Mouse (Mus musculus) midbrain, embryonic 14.5 days (tissue): ENCODE results near the gene Pon1. TPM values are rescaled to one million over a fixed set of nuclear protein-coding genes. Genes with fewer than 3 reads are reported as not detected.
A peak's percentile ranks its signal among the peaks of the same experiment; 100 is the strongest.

Experiments used
- ATAC-seq: fragments of 200-750 bp; cut with Nextera tagmentation; 2 replicates; pipeline ENCODE4 v1.8.0; 2017; ENCODE audit warnings: moderate number of reproducible peaks, moderate library complexity; ENCODE audit not compliant: low FRiP score, low TSS enrichment
- DNase-seq: peaks from one replicate; pipeline ENCODE4 v3.0.0-alpha.2; 2015
- H3K27ac ChIP-seq: fragments of 300-500 bp; sonication (generic); replicated peaks from 2 replicates; pipeline ENCODE4 v1.5.1; 2014; ENCODE audit warnings: mild to moderate bottlenecking, low read depth, low read length, moderate library complexity
- H3K27me3 ChIP-seq: fragments of 300-500 bp; sonication (generic); 2 replicates; pipeline ENCODE4 v1.6.1; 2014; ENCODE audit warnings: low read length, control low read depth, mixed read lengths; ENCODE audit not compliant: control insufficient read depth, insufficient read depth
- H3K36me3 ChIP-seq: fragments of 300-500 bp; sonication (generic); 2 replicates; pipeline ENCODE4 v1.6.1; 2014; ENCODE audit warnings: low read length, control low read depth; ENCODE audit not compliant: control insufficient read depth, insufficient read depth
- H3K4me1 ChIP-seq: fragments of 300-500 bp; sonication (generic); 2 replicates; pipeline ENCODE4 v1.6.1; 2014; ENCODE audit warnings: mild to moderate bottlenecking, antibody characterized with exemption, low read length, control low read depth; ENCODE audit not compliant: control insufficient read depth, insufficient read depth
- H3K4me2 ChIP-seq: fragments of 300-500 bp; sonication (generic); 2 replicates; pipeline ENCODE4 v1.6.1; 2014; ENCODE audit warnings: mild to moderate bottlenecking, low read length, moderate library complexity
- H3K4me3 ChIP-seq: fragments of 300-500 bp; sonication (generic); replicated peaks from 2 replicates; pipeline ENCODE4 v1.5.1; 2014; ENCODE audit warnings: low read depth, low read length
- H3K9ac ChIP-seq: fragments of 300-500 bp; sonication (generic); replicated peaks from 2 replicates; pipeline ENCODE4 v1.6.1; 2014; ENCODE audit warnings: mild to moderate bottlenecking, low read length, moderate library complexity
- H3K9me3 ChIP-seq: fragments of 300-500 bp; sonication (generic); 2 replicates; pipeline ENCODE4 v1.6.1; 2016; ENCODE audit warnings: low read length, control low read depth, mixed read lengths; ENCODE audit not compliant: control insufficient read depth
- WGBS: fragments of 180-500 bp; shearing (Covaris S2); extraction: QIAGEN DNeasy Blood & Tissue Kit; methylation state at CpG from one replicate; pipeline ENCODE4 v1.1.7; 2014; 5-methylcytosine and 5-hydroxymethylcytosine counted together
- polyA plus RNA-seq: library from polyadenylated mRNA; unstranded; fragments of >200 nt; fragmentation: Nextera tagmentation; extraction: Ambion mirVana; gene quantifications from 2 replicates; pipeline ENCODE4 v1.2.1, GENCODE M21; 2014

The Pon1 gene
- polyA plus RNA-seq, 1 experiment from 2014 or later, result not detected

DNA sequence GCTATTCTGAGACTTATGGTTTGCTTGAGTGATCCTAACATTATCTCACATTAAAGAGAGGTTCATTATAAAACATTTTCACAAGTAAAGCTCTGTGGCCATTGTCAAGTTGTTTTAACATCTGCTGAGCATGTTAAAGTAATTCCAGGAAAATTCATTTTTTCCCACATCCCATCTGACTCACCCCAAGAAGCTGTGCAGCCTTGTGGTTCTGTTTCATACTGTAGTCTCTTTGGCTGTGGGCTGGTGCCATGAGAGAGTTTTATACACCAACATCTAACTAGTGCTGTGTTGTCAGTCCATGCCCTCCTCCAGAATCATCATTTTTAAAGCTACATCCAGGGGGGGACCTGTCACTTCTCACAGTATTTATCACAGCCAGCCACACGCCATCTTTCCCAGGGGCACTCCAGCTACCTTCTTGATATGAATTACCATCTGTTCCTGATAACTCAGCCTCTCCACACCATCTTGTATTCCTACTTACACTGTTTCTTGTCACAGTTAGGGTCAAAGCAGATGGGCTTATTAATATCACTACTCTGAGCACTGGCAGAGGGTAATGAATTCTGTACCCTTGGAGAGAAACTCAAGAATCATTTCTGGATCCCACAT lies 38.3 kb downstream of the Pon1 start:
- H3K9ac ChIP-seq, result no peak overlapping the region
- no peak overlapping the region for H3K27ac ChIP-seq
- ATAC-seq, result no peak

DNA sequence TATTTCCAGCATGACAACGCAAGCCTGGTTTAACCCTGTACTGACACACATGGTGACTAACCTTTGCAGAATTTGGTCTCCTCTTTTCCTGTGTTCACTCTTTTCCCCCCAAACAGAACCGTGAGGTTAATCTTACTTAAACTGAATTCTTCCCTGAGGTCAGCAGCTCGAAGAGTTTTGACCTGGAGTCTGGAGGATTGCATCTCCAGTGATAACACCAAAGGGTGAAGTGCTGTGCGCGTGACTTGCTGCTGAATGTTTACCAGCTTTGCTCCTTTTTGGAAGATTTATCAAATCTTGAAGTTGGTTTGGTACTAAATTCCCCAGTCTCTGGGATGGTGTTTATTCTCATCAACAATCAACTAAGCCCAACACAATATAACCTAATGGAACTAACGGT lies 39.0 kb downstream of the Pon1 start:
- Histone ChIP-seq H3K27ac (no peak overlapping the region), H3K36me3 (peaks cover 21% of the 10 kb centered on the region), H3K4me1 (no peaks in the 10 kb centered on the region), H3K4me2 (no peak overlapping the region), H3K9me3 (no peaks in the 10 kb centered on the region), H3K27me3 (no peaks in the 10 kb centered on the region), H3K9ac (no peak overlapping the region), H3K4me3 (no peak overlapping the region)
- ATAC-seq (no peak), DNase-seq (no peak)
- WGBS, result 91% methylated on average over 6 of the region's 6 CpGs

More for the DNA sequence above, 38.3 kb downstream of the Pon1 start:
- Histone ChIP-seq H3K4me2 (no peak overlapping the region), H3K9me3 (no peaks in the 10 kb centered on the region), H3K4me1 (no peaks in the 10 kb centered on the region), H3K4me3 (no peak overlapping the region), H3K36me3 (peaks cover 27% of the 10 kb centered on the region), H3K27me3 (no peaks in the 10 kb centered on the region)
- WGBS, result 64% methylated on average over 1 of the region's 1 CpGs
- no peak for DNase-seq

- Histone ChIP-seq H3K4me2 (no peak overlapping the region), H3K9ac (no peak overlapping the region), H3K27me3 (no peaks in the 10 kb centered on the region), H3K36me3 (0 out of 2 replicates have a peak, but pooled peaks cover 9% of the 10 kb centered on the region), H3K27ac (no peak overlapping the region), H3K4me1 (no peaks in the 10 kb centered on the region; the same call in 1 of the 2 replicates), H3K4me3 (no peak overlapping the region), H3K9me3 (no peaks in the 10 kb centered on the region)
- DNase-seq (no peak), ATAC-seq (no peak)
- WGBS, result 97% methylated on average over 2 of the region's 2 CpGs
These were observed 41.6 kb downstream of the Pon1 start for GRCm38 (mm10) chr6:5152185-5152584.

DNA sequence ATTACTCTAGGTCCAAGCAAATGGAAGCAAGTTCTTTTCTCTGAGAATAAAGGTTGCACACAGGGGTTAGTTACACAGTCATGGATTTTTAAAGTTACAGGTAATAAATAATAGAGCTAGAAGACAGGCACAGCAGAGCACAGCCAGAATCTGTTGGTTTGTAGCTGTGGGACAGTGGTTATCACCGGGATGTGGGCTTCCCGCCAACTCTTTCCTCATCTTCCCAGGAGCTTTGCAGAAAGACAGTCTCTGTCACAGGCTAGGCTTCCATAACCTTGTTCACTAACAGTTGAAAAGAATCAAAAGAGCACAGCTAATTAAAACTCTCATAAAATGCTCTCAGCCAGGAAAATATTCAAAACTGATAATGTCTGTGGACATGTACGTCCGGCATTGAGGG lies 42.6 kb downstream of the Pon1 start:
- no peak overlapping the region for H3K27ac ChIP-seq
- no peaks in the 10 kb centered on the region for H3K9me3 ChIP-seq
- no peak overlapping the region for H3K9ac ChIP-seq
- H3K4me1 ChIP-seq, result no peaks in the 10 kb centered on the region; the same call in 1 of the 2 replicates
- DNase-seq (peak; percentile 14), ATAC-seq (no peak)
- no peak overlapping the region for H3K4me2 ChIP-seq
- no peak overlapping the region for H3K4me3 ChIP-seq
- 0 out of 2 replicates have a peak, but pooled peaks cover 8% of the 10 kb centered on the region for H3K36me3 ChIP-seq
- WGBS, result 48% methylated on average over 4 of the region's 4 CpGs
- H3K27me3 ChIP-seq, result no peaks in the 10 kb centered on the region

DNA sequence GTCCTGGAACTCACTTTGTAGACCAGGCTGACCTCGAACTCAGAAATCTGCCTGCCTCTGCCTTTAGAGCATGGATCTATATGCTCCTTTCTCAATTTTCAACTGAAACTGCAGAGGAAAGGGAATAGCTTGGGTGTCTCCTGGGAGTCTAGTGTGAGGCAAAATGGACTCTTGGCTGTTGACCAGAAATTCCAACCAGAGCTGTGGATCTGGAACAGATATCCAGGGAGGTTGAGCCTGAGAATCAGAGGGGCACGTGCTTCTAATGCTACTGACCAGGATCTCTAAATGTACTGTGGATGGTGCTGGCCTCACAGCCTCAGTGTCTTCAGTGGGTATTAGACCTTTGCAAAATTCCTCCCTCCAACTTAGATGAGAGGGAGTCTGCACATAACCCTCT lies 43.8 kb downstream of the Pon1 start:
- H3K27ac ChIP-seq, result no peak overlapping the region
- DNase-seq (no peak), ATAC-seq (no peak)
- 88% methylated on average over 2 of the region's 2 CpGs for WGBS
- H3K4me2 ChIP-seq, result no peak overlapping the region
- no peak overlapping the region for H3K9ac ChIP-seq
- H3K9me3 ChIP-seq, result no peaks in the 10 kb centered on the region
- no peaks in the 10 kb centered on the region for H3K27me3 ChIP-seq
- H3K4me1 ChIP-seq, result no peaks in the 10 kb centered on the region; the same call in 1 of the 2 replicates
- H3K36me3 ChIP-seq, result 0 out of 2 replicates have a peak, but pooled peaks cover 3% of the 10 kb centered on the region
- no peak overlapping the region for H3K4me3 ChIP-seq

DNA sequence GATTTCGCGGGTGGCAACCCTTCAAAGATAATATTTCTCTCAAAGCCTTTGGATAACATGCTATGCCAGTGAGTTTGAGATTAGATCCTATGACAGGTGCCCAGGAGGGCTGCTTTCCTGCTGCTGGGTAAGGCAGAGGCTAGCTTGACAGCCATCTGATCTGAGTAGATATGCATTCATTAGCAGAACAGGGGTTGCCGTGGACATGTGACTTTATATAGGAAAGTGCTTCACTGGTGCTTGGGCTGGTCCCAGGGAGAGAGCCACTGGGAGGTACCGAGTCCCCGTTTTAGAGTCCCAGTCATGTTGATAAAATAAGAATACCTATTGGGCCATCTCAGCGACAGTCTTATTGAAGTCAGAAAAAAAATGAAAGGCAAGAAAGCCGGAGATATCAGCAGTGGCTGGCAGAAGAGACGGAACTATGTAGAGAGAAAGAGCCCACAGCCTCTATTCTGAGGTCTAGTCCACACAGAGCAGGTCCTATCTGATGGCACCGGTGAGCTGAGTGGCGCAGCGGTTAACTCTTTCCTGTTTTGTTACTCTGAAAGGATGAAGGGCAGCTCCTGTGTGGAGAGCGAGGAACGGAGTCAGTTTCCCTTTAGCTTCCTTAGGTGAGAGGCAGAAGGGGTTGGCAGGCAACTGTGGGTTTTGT lies 46.1 kb downstream of the Pon1 start:
- Histone ChIP-seq H3K27ac (no peak overlapping the region), H3K4me1 (no peaks in the 10 kb centered on the region; the same call in 1 of the 2 replicates), H3K4me3 (no peak overlapping the region), H3K9me3 (no peaks in the 10 kb centered on the region), H3K36me3 (no peaks in the 10 kb centered on the region), H3K27me3 (no peaks in the 10 kb centered on the region), H3K9ac (no peak overlapping the region), H3K4me2 (no peak overlapping the region)
- ATAC-seq (no peak), DNase-seq (no peak)
- 76% methylated on average over 13 of the region's 13 CpGs for WGBS

- no peaks in the 10 kb centered on the region for H3K4me1 ChIP-seq
- no peak for DNase-seq
- H3K9ac ChIP-seq, result no peak overlapping the region
- no peak overlapping the region for H3K4me3 ChIP-seq
- no peaks in the 10 kb centered on the region for H3K9me3 ChIP-seq
- no peaks in the 10 kb centered on the region for H3K27me3 ChIP-seq
- H3K4me2 ChIP-seq, result no peak overlapping the region
- no peak overlapping the region for H3K27ac ChIP-seq
- peaks cover 7% of the 10 kb centered on the region; the same call in 1 of the 2 replicates for H3K36me3 ChIP-seq
- ATAC-seq, result no peak
- WGBS, result 77% methylated on average over 9 of the region's 9 CpGs
These were observed 54.1 kb downstream of the Pon1 start for GRCm38 (mm10) chr6:5139666-5140065.

- H3K4me3 ChIP-seq, result no peak overlapping the region
- no peaks in the 10 kb centered on the region for H3K9me3 ChIP-seq
- no peak for DNase-seq
- 86% methylated on average over 12 of the region's 12 CpGs for WGBS
- ATAC-seq, result no peak
- H3K9ac ChIP-seq, result no peak overlapping the region
- H3K4me2 ChIP-seq, result no peak overlapping the region
- peaks cover 7% of the 10 kb centered on the region; the same call in 1 of the 2 replicates for H3K36me3 ChIP-seq
- H3K27ac ChIP-seq, result no peak overlapping the region
- H3K27me3 ChIP-seq, result no peaks in the 10 kb centered on the region
- no peaks in the 10 kb centered on the region for H3K4me1 ChIP-seq
These were observed 54.7 kb downstream of the Pon1 start for GRCm38 (mm10) chr6:5138875-5139631.
